Mouse (Mus musculus): Measurements from ENCODE around the gene Tapt1.

GRCm38 (mm10) chr5:44206651-44207050, 19.8 kb downstream of the Tapt1 start:
- TF ChIP-seq FLI1 (IDR thresholded peaks at IDR 0.05; ENCODE audit: low read length) (no peak), GATA1 (IDR thresholded peaks at IDR 0.05; ENCODE audit: borderline replicate concordance, low read length) (no peak)
